Mouse (Mus musculus) spleen, adult 18-20 months (tissue): ENCODE data around the gene Syn3.

ENCODE experiments used
- DNase-seq, 2 experiments: peaks; one replicate each; pipeline ENCODE4 v3.0.0; 2022; ENCODE audit warnings: mixed read lengths in 2 of 2

Gene Syn3

DNA sequence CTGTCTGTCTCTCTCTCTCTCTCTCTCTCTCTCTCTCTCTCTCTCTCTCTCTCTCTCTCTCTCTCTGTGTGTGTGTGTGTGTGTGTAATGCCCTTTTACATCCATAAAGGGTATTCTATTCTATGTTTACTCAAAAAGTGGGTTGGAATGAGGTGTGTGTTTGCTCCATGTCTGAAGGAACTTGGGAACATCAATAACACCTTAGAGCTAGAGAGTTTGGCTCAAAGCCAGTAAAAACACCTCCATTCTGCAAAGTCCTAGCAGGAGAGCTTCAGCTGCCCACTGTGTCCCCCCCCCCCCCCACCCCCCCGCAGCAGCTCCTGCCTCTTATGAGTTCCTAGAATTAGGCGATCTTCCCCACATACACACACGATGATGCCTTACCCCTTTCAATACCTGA is 161.5 kb downstream of the Syn3 start:
- DNase-seq = no peak

DNA sequence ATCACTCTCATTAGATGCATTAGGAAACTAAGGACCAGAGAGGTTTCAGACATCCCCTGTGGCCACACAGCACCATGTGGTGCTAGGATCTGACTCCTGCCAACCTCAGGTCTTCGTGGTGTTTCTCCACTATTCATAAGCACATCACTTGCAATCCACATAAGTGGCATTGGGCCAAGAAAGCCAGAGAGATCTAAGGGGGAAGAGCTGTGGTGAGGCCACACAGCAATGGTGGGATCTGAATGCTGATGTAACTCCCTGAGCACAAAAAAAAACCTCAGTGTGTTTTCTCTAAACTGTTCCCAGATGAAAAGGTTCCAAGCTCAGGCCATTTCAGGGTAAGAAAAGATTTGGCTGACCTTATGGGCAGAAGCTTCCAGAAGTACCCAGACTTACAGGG is 162.2 kb downstream of the Syn3 start:
- DNase-seq = no peak

DNA sequence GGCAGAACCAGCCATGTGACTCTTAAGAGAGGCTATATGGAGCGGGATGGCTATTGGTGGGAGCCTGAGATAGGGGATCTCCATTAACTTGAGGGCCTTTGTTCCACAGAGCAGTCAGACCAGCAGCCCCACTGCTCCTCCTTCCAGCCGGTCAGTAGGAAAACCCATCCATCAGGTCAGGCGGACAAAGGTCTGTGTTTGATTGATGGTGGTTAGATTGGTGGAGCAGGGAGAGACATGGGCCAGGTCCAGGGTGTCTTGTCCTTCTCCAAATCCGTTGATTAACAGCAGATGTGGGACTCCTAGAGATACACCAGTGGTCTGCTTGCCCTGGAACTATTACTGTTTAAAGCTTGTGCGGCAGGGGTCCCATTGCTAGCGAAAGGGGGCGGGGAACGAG is 164.1 kb downstream of the Syn3 start:
- DNase-seq = no peak

DNA sequence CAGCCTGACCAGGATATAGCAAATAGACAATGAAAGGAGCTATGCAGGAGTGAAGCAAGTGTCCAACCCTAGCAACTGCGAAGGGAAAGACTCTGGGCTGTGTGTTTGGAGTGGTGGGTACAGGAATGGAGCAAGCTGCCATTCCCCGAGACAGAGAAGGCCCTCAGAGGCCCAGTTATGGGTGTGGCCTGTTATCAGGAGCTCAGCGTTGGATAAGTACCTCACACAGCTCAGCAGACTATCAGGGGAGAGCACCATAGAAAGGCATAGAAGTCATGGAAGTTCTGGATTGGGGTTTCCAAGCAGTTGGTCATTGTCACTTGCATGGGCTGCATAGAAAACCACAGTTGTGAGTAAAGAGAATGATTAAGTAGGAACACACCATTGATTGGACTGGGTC is 165.8 kb downstream of the Syn3 start:
- DNase-seq = no peak

DNA sequence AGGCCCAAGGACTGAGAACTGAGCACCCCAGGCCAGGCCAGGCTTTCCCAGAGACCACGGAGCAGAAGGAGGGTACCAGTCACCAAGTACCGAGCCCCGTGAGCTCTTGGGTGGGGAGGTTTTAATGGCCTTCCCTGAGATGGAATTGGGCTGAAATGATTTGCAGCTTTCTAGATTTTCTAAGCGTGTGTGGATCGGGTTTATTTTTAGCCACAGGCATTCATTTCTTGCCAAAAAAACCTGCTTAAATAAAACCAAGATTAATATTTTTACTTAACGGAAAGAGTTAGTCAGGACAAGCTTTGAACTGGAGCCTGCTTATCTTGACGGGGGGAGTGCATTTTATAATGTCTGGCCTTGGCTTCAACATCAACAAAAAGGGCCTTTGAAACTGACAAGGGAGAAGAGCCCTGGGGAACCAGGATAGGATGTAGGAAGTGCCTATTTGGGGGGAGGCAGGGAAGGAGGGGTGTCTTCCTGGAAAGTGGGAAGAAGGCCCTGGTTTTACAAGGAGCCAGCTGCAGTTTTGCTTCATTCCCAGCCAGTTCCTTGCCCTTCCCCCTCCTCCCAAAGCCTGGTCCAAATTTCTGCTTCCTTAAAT is 166.9 kb downstream of the Syn3 start:
- no peak for DNase-seq

DNA sequence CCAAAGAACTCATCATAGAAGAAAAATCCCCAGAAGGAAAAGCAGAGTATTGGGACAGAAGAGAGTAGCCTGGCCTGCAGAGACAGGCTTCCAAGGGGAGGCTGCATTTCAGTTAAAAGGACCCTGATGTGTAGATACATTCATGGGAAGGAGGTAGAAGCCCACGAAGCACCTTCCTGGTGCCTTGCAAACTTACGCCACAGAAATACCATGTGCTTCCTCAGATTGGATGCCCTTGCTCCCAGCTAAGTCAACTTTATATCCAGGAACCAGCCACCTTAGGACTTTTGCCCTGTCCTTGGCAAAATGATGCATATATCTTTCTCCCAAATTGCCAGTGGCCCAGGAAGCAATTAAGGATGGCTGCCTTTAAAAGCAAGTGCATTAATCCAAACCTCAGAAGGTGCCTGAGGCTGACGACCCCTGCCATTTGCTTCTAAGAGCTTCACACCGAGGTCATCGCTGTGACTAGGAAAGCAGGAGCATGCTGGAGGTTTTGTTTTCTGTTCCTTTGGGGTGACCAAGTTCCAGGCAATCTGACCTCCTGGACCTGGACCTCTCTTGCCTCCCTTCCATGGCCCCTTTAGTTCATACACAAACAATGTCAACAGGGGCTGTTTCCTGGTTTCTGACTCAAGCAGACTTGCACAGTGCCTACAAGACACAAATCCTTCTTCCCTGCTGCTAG is 167.6 kb downstream of the Syn3 start:
- DNase-seq = no peak

DNA sequence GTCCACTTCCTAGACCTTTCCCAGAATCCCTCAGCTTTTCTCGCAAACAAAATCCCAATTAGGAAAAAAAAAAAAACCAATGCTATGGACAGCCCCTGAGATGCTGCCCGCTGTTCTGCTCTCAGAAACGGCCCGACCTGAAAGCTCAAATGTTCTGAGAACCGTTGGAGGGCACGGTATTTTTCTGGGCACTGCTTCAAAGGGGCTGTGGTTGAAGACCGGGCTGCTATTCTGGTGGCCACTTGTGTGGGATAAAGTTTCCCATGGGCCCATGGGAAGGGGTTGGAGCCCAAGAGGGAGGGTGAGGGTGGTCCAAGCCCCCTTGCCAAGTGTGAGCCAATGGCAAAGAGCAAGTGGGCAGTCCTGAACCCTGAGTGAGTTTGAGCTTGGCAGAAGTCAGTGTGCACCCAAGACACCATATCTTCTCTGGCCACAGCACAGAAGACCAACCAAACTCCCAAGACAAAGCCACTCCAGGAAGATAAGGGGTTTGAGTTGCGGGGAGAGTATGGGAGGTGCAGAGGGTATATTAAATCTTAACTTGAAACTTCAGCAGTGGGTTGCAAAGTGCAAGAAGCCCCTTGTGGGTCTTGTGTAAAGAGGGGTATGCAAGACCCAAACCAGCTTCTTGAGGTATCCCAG is 169.3 kb downstream of the Syn3 start:
- DNase-seq = no peak

DNA sequence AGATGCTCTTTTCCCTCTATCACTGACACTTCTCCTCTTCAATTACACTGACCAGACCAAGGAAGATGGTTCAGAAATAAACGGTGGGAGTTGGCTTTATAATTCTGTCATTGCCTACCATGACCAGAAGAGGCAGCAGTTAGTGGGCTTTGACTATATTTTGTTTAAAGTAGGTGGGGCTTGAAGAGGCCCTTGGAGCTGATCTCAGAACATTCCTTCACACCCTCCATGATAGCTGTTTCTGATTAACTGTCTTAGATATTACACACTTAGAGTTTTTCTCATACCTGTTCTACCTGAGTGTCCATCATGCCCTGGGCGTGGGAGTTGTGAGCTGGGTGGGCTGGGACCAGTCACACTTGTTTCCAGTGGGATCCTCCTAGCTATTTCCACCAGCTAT is 170.0 kb downstream of the Syn3 start:
- DNase-seq = no peak

DNA sequence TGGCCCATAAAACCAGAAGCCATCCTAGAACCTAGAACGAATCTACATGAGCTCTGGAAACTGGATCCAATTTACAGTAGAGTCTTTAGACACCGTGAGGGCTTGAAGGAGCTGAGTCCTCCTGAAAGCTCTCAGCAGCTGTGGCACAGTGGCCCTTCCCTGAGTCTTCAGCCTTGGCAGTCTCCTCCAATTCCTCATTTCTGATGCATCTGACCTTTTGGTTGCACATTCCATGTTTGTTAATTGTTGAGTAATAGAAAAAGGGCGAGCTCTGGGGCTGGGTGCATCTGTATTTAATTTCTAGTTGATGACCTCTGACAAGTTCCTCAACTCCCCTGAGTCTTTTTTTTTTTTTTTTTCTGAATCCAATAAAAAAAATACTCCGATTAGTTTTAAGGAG is 170.6 kb downstream of the Syn3 start:
- no peak for DNase-seq

DNA sequence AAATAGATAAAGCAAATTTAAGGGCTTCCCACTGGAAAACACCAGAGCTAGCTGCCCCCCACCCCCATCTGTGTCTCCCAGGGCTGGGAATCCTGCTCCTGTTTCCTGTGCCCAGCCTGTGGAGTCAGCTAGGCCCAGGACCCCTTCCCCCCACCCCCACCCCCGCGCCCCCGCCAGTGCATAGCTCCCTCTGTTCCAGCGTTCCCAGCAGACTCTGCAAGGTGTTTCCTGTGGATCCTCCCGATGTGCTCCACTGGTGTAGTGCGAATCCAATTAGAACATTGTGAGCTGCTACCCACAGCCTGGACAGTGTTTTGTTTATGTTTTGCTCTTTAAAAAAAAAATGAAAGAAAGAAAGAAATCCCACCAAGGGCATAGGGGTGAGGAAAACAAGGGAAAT is 173.4 kb downstream of the Syn3 start:
- no peak for DNase-seq

DNA sequence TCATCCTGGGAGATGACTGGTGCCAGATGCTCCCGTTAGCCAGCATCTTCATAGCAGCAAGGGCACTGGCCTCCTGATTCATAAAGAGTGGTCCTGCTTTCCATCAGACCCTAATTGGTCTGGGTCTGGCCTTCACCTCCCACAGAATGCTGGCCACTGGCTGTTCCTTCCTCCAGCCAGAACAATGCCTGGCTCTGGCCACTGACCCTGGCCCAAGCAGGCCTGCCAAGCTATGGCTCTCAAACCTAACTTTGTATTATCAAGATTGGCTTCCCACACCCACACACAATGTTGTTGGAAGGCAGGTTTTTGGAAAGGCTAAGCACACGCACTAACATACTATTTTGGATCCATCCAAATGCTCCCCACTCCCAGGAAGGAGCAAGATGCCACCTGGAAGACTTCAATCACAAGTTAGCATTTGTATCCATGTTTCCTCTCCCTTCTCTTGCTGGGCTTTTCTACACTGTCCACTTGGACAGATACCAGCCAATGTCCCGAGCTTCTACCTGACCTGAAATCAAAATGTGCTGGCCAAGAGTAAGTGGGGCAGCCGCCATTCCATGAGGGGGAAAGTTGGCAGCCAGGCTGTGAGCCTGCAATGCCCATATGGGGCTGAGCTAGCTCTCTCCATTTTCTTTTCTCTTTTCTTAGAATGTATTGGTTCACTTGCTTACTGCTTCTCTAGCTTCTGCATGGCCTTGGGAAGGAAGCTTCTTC is 175.3 kb downstream of the Syn3 start:
- DNase-seq = no peak

DNA sequence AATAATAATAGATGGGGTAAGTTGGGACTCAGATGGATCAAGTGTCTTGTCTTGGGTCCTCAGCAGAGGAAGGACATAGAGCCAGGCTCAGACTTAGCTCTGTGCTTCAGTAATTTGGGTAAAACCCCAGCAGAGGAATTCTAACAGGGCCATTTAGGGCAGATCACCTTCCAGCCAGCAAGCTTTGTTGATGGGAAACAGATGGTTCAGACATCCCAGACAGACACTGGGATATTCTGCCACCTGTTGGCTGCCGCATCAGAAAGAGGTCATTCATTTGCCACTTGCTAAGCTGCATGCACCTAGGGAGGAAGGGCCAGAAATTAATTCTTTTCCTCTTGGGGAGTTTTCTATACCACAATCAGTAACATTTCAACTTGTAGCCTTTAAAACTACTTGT is 176.7 kb downstream of the Syn3 start:
- DNase-seq = no peak

DNA sequence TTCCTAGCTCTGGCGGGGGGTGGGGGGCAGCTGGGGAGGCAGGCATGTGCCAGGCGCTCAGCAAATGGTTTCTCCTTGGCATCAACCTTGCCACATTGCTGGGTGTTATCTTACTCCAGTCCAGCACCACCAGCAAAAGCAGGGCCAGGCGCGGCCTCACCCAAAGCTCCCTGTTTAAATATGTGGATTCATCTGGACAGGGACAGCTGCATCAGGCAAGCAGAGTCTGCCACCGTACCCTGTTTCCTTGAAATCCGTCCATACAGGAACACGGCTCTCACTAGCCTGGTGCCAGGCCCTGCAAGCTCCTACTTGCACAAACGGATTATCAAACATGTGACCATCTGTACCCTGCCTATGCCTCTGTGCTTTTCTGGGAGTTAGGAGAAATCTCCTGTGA is 177.5 kb downstream of the Syn3 start:
- DNase-seq = no peak

DNA sequence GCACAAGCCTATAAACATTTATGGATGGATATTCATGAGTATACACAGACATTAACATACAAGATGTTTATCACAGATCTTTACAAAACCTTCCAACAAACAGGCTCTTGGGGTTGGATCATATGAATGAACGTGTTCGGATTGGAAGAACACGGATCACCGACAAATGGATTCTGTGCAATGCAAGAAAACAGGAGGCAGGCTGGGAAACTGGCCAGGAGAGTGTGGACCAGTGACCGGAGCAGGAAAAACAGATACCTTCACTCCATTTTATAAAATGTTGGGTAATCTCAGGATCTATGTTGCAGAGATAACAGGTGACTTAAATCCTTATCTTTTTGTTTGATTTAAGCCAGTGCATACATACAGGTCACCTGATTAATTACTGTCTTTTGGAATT is 178.5 kb downstream of the Syn3 start:
- DNase-seq = no peak

DNA sequence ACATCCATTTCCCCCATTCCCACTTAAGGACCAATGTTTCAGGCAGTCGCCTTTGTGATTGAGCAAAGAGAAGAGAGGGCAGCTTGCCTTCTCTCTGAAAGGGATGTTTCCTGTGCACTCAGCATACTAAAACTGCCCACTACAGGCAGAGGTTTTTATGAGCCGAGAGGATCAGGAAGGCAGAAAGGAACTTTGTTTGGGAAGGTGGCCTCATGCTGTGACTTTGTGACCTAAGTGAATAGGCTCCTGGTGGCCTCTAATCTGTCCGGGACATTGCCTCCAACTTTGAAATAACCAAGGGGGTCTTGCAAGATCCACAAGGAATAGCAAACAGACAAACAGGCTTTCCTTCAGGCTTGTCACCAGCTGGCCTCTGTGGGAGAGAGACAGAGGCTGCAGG is 179.2 kb downstream of the Syn3 start:
- DNase-seq = no peak

DNA sequence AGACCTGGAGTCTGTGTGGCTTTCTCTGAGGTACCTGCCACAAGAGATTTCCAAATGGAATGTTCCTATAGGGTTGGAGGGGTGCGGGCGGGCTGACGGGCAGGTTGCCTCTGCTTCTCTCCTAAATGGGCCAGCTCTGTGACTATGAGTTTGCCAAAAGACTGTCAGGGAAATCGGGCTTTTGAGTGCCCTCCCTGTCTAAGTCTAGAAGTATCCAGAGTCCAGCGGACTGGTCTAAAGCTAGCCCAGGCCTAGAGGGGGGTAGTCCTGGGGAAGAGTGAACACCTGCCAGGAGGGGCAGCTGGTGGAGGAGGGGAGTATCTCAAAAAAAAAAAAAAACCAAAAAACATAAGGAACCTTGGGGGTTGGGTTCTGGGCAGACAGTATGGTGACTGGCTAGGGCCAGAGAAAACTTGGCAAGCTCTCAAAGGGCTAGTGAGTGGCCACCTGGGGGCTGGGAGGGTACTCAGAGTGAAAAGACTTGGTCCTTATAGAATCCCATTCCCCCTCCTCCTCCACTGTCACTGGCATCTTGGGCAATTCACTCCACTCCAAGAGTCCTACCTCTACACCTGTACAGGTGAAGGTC is 180.1 kb downstream of the Syn3 start:
- DNase-seq = no peak

DNA sequence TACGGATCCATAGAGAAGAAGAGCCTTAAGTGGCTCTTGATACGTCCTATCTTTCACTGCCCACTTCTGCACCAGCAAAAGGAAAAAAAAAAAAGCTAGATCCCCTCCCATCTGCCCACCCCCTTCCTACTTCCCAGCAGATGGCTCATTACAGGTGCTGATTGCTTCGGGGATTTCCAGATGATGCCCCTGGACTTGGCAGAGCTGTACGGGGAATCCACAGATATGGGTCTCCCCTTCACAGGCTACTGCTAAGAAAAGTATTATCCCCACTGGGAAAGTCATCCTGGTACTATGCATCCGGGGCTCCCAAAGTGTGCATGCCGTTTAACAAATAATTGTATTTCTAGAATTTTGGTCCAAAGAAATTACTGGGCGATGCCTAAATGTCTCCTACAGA is 181.1 kb downstream of the Syn3 start:
- no peak for DNase-seq

DNA sequence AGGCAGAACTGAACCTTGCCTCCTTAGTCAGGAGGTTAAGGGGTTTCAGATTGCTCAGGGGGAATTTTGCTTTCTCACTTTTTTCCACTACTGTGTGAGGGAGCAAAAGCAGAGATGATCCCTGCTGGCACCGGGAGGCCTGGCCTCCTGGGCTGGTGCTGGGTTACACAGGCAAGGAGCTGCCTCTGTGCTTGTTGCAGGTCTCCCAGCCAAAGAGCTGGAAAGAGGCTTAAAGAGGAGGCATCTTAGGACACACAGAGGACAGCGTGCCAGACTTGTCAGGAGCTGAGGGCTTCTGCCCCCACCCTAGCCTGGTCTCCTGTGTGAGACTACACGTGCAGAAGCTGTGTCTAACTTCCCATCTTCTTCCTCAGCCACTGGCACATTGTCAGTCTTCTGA is 183.2 kb downstream of the Syn3 start:
- DNase-seq = no peak

DNA sequence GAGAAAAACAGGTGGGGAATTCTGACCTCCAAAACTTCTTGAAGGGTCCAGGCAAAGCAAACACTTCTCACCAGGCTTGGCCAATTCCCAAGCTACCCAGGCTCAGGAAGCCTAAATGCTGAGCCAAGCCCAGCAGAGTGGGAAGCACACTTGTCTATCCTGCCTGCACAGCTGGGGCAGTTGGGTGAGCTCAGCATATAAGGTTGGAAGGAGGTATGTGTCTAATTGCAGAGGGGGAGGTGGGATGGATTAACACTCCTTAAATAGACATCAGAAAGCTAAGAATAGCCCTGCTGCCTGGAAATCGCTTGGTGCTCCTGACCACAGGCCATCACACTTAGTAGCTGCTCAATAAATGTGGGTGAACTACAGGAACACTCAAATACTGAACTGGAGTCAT is 185.2 kb downstream of the Syn3 start:
- no peak for DNase-seq

DNA sequence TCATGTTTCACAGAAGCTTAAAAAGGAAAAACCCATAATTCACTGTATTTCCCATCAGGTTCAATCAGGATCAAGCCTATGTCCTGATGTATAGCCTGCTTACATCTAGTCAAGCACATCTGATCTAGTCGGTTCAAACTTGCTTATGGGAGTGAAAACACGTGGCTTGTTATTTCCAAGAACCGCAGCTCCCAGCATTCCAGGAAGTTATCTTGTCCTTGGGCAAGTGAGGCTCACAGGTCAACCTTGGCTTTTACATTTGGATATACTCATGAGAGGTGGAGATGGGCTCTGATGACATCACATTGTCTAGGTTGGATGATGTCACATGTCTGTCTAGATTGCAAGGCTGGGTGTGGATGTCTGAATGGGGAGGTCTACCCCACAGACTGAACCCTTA is 185.7 kb downstream of the Syn3 start:
- no peak for DNase-seq

DNA sequence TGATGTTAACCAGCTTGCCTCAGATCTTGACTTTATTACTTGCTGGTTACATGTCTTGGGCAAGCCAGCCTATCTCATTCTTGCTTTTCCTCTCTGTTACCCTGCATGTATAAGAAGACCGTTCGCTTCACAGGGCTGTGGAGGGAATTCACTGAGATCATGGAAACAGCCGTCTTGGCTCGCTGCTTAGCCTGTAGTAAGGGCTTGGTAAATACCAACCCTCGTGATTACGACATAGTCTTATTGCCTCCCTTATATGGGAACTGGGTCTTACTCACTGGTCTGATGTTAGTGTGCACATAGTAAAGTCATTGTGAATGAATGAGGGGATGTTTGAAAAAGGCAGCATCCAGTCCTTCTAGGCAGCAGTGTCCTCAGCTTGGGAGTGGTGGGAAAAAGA is 188.2 kb downstream of the Syn3 start:
- no peak for DNase-seq

DNA sequence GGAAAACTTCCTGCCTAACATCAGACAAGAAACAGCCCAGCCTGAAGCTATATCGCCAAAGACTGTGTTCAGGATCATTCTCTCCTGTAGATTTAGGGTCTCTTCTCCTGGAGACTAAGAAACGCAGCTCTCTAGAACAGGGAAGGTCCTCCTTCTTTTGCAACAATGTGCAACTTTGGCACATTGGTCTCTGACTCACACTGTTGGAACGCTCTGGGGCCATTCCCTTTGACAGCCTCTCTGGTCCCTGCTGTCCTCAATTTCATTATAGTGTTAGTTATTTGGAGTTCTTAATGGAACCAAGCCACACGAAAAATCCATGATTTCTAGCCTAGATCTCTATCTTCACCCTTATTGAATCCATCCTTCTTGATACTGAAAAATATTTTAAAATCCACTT is 191.5 kb downstream of the Syn3 start:
- no peak for DNase-seq

DNA sequence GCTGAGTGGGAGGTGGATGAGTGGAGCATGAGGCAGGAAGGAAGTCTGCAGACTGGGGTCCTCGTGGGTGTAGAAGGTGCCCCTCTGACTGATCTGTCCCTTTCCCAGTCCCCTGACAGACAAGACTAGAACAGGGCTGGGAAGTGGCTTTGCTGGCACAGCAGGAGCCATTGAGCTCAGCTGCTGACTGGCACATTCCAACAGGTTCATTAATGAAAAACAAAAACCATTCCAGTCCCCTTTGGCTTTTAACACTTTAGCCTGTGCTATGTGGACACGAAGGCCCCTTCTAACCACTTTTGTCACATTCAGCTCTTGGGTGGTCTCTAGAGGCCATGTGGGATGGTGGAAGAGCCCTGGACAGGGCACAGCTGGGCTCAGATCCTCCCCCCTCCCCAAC is 194.1 kb downstream of the Syn3 start:
- no peak for DNase-seq

DNA sequence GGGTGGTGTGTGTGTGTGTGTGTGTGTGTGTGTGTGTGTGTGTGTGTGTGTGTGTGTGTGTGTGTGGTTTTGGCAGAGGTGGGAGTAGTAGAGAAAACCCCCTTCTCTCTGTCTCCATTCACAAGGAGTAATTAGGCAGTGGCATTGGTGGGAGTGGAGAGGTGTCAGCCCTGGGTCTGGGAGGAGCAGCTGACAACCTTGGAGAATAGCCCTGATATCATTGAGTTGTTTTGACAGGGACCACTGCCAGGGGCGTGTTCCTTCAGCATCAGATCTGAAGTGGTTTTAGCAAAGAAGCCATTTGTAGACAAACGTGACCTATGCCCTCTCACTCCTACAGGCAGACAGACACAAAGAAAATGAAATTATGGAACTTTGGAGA is 195.2 kb downstream of the Syn3 start:
- DNase-seq = no peak
